Mouse (Mus musculus) mouse embryonic stem cell (cell line): ENCODE measurements around the gene Asb6.

Experiments
- in situ Hi-C, 2 experiments: fragments of 300-500 bp; cut with MboI; formaldehyde crosslinking; loops; 1 replicate in 1 of 2; 3 replicates in 1 of 2; pipeline ENCODE4 v1.14.3; 2019 to 2020; ENCODE audit warnings: low sequenced_read_pairs in 2 of 2, low pct_unique_long_range_greater_than_20kb in 1 of 2, mixed read lengths in 1 of 2; ENCODE audit not compliant: unreplicated experiment in 1 of 2

The Asb6 gene

DNA sequence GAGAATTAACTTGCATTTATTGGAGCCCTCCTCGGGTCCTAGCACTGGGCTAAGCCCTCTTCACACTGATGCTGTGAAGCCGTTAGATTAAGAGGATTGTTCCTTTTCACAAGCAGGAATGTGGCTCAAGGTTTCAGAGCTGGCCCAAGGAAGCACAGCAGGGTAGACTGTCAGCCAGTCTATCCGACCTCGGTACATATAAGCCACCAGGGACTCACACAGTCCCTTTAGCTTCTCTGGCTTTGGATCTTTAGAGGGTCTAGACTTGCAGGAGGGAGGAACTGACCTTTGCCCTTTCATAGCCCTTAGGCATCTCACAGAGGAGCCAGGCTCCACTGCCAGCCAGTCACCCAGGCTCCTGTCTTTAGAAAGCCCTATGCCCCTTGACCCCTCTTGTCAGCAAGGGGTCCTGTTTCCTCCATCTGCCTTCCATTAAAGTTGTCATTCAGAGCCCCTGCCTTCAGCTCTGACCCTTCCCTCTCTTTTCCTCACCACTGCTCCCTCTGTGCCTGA is at the start of gene Asb6:
Gene Asb6, minus strand, starts transcription at position 51 of the 513 bp plus-strand sequence.
- in situ Hi-C loops, result no loop called here

DNA sequence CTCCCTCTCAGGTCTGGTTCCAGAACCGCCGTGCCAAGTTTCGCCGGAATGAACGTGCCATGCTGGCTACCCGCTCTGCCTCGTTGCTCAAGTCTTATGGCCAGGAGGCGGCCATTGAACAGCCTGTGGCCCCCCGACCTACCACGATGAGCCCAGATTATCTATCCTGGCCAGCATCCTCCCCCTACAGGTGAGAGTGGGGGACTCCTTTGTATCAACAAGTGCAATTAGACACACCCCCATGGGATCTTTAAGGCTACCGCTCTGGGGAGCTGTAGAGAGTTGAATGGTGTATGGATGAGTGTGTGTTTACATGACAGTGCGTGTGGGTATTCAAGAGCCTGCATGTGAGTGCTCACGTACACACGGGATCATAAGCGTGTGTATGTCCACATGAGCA is 49.3 kb upstream of the Asb6 start:
- in situ Hi-C loops, result no loop called here

DNA sequence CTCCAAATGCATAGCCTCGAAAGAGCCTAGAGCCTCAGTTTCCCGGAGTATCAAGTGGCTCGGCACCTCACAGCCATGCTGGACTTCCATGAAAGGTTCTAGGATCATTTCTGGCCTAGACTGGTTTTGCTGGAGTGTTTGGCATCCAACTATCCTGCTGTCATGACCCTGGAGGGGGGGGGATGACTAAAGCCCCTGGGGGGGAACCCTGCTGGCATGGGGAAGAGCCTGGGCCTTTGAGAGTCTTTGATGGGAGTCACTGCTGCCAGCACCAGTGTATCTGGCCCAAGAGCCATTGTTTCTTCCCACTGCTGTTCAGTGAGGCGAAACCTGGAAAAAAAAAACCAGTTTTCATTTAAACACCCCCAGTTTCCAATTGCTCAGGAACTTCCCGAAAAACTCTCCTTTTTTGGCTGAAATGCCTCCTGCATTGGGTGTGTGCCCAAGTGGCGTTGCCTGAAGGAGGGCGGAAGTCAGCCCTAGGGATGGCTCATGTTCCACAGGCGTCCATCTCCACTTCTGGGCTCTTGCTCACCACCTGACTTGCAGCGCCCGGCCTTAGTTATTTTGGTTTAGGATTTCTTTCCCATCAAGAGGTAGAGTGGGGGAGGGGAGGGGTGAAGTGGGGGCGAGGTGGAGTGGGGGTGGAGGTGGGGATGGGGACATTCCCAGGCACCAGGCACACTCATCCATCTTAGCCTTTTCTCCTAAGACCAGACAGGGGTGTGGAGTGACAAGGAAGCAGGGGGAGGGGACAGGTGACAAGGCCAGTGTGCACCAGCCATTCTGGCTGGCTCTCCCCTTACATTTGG is 45.7 kb upstream of the Asb6 start:
- in situ Hi-C loops, result no loop called here

DNA sequence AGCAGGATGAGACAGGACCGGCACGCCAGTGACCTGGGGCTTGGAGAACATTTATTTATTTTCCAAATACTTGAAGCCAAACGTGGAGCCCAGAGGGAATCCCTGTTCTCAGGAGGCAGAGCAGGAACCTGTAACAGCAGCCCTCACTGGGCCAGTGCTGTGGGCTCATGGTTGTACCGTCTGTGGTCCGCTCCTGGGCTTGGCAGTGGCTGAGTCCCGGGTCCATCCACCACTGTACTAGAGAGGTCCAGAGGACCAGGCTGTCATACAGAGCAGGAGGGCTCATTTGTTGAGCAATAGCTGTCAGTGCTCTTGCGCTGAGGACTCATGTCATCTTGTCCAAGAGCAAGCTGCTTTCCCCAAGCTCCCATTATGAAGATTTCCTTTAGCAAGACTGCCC is 45.0 kb upstream of the Asb6 start:
- in situ Hi-C loops, result no loop called here

DNA sequence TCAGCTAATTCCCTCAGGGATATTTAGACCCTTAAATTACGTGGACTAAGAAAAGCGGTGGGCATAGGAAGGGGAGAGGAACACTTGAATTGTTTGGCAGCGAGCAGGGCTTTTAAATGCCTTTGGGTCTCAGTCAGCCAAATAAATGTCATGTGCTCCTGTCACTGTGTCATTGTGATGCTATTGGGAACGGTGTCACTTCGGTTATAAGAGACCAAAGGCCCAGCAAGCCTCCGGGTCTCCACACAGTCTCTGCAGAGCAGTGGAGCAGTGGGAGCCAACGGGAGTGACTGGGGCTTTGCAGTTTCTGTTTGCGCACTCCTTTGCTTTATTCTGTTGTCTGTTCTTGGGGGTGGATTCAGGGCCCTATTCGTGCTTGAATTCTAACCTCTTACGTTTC is 44.3 kb upstream of the Asb6 start:
- in situ Hi-C loops, result no loop called here

DNA sequence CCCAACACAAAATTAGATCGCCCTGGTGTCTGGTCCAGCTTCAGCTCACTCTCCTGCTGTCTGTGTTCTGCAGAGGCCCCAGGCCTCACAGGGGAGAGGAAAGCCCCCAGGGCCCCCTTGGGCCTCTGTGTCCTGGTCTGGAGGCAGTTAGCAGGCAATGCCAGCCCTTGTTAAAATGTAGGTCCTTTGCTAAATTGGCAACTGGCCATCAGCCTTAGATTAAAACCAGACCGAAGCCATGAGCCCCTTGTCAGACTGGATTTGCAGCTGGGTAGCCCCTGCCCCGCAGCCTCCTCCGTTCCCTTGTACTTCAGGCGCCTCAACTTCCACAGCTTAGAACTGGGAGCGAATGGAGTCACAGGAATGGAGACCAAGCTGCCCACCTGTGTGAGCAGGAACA is 42.5 kb upstream of the Asb6 start:
- in situ Hi-C loops, result no loop called here

DNA sequence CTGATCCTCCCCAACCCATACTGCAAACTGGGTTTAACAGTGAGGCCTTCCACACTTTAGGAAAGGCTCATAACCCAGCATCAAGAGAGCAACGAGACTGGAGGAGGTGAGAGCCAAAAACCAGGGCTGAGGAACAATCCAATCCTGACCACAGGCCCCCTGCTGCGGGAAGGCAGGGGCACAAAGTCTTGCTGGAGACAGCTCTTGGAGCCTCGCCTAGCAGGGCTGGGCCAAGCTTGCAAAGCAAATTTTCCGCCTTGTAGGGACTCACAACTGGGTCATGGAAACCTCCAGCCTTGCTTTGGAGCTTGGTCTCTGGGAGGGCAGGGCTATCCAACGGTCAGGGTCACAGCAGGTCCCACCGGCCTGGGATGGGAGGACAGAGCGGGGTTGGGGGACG is 40.7 kb upstream of the Asb6 start:
- in situ Hi-C loops, result no loop called here

DNA sequence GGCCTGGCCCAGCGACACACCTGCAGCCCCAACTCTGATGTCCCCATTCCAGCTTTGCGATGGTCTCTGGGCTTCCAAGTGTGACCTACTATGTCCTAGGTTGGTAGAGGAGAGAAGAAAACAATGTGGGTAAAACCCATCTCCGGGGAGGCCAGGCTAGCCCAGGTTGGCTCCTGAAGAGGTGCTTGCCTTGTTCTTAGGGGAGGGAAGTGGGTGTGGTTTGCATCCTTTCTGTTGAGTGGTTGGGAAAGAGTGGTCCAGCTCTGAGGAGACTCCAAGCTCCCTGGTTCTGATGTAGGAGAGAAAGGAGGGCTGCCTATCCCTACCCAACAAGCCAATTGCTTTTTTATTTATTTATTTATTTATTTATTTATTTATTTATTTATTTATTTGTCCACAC is 35.3 kb upstream of the Asb6 start:
- in situ Hi-C loops, result no loop called here

DNA sequence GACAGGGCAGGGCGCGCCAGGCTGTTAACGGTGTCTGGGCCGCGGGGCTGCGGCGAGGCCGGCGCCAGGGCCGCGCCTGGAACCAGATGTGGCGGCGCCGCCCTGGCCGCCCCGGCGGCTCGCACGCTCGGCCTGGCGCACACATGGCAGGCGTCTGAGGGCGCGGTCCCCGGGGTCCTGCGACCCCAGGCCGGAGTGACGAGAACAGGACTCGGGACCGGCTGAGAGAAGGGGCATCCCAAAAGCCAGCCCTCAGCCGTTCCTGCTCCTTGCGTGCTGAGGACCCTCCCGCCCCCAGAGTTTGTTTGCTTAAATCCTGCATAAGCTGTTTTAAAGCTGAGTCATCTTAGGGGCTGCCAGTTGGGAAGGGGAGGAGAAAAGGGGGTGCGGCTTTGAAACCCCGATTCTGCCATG is 34.8 kb upstream of the Asb6 start:
- in situ Hi-C loops, result no loop called here

DNA sequence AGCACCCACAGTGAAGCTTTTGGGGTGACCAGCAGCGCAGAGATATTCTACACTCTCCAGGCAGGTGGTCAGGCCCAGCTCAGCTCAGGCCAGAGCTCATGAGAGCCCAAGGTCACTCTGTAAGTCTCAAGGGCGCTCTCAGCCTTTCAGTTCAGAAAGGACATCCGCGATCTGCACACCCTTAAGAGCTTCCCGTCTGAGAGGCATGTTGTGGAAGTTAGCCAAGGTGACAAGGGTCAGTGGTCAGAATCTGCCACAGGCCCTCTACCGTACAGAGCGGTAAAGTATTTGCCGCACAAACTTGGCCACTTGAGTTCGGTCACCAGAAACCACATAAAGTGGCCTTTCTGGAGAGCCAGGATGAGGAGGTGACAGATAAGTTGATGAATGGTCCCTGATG is 33.4 kb upstream of the Asb6 start:
- in situ Hi-C loops, result no loop called here

DNA sequence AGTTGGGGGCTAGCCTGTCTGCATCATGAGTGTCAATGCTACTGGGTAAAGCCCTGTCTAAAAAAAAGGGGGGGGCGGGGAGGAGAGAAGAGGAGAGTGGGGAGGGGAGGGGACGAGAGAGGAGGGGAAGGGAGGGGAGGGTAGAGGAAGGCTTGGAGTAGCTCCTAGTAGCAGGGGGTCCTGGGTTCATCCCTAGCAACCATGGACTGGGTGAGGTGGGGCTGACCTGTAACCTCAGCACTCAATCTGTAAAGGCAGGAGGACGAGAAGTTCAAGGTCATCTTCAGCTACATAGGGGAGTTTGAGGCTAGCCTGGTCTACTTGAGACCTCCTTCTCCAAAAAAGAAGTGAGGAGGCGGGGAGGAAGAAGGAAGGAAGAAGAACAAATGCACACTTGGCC is 31.9 kb upstream of the Asb6 start:
- in situ Hi-C loops, result no loop called here

DNA sequence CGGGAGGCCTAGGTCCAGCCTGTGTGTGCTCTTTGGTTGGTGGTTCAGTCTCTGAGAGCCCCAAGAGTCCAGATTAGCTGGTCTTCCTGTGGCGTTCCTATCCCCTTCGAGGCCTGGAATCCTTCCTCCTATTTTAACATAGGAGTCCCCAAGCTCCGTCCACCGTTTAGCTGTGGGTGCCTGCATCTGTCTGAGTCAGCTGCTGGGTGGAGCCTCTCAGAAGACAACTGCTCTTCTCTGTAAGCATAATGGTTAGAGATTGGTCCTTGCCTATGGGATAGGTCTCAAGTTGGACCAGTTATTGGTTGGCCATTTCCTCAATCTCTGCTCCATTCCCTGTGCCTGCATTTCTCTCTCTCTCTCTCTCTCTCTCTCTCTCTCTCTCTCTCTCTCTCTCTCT is 29.6 kb upstream of the Asb6 start:
- in situ Hi-C loops, result no loop called here

DNA sequence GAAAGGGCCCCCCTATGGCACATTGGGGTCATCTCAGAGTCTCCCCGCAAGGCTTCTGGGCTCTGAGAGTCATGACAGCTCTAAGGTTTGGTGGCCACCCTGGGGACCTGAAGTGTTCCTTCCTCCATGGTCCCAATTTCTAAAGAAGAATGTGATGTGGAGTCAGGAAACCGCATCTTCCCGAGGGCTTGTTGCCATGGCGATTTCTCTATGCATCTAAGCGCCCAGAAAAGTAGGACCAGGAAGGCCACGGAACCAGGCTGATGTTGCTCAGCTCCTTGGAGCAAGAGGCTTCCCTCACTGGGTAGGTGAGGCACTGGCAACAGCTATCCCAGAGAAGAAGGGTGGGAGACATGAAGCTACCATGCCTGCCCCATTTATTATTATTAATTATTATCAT is 26.9 kb upstream of the Asb6 start:
- in situ Hi-C loops, result no loop called here

DNA sequence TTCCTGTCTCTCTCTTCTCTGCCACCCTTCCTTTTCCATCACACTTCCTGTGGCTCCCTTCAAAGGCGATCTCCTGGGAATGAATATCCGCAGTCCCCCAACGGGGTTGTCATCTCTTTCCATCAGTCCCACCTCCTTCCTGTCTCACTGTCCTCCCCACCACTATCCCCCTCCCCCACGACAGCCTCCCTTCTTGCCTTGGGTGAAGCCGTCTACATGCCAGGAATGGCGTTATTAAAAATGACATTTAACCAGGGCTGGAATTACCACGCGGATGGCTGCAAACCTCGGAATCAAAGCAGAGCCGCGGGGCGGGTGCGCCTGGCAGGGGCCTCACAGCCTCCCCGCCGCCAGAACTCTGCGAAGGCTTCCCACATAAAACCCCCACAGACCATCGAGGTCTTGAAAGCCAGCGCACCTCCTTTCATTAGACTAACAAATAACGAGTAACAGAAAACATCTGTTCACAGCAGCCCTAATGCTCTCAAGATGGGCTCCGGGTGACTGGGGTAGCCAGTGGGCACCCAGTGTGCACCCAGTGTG is 22.7 kb upstream of the Asb6 start:
- in situ Hi-C loops, result no loop called here

DNA sequence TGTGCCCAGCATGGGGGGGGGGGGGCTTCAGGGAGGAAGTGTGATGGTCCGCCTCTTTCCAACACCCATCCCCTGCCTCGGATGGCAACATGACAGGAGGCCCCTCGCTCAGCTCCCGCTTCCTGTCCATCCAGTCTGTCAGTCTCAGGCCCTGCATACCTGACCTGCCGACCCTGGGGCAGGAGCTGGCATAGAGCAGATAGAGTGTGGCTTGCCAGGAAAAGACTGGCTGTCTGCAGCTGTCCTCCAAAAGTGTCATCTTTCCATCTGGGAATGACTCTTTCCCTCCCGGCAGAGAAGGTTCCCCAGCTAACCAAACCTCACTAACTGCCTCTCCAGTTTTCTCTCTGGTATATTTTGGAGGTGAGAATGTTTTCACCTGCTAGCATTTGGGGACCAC is 20.4 kb upstream of the Asb6 start:
- in situ Hi-C loops, result no loop called here

DNA sequence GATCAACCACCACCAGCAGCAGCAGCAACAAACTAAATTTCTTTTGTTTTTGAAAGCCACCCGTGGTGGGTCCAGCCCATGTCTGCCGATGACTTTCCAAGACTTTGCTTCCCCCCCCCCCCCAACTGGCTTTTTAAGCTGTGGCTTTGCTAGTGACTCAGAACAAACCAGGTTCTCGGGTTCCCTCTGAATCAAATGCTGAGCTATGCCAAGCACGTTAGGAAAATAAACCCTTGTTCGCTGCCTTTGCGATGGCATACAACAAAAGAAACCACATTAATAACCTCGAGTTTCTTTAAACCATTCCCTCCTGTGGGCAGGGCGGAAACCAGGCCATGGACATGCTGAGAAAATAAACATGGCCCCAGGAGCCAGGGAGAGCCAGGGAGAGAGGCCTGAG is 18.1 kb upstream of the Asb6 start:
- in situ Hi-C loops, result no loop called here

DNA sequence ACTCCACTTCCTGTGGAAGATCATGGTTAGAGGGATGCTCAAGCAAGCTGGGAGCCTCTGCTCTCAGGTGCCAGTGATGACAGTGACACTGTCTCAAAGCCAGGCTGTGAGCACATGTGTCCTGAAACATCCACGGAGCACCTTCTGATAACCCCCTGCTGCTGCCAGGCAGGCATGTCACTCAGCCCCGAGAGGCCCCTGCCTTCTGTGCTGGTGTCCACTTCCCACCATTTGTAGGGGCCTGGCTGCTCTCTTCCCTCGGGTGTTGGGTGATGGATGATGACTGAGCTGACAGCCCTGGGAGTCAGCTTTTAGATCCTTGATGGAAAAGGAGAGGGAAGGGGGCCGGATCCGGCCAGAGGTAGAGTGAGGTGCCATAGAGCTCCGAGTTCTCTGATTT is 16.6 kb upstream of the Asb6 start:
- in situ Hi-C loops, result no loop called here

DNA sequence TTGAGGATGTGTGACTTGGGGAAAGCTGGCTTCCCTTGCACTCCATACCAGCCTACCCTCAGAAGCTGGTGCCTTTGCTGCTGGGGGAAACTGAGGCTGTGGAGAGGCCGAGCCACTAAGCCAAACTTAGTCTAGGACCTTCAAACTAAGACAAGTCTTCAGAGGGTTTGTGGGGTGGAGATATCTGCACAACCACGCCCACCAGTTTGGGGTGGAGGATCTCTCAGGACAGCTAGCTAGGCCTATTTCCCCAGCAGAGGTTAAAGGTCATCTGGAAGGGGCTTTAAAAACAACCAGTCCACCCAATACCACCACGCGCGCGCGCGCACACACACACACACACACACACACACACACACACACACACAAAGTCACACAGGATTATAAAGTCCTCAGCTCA is 16.1 kb upstream of the Asb6 start:
- in situ Hi-C loops, result no loop called here

DNA sequence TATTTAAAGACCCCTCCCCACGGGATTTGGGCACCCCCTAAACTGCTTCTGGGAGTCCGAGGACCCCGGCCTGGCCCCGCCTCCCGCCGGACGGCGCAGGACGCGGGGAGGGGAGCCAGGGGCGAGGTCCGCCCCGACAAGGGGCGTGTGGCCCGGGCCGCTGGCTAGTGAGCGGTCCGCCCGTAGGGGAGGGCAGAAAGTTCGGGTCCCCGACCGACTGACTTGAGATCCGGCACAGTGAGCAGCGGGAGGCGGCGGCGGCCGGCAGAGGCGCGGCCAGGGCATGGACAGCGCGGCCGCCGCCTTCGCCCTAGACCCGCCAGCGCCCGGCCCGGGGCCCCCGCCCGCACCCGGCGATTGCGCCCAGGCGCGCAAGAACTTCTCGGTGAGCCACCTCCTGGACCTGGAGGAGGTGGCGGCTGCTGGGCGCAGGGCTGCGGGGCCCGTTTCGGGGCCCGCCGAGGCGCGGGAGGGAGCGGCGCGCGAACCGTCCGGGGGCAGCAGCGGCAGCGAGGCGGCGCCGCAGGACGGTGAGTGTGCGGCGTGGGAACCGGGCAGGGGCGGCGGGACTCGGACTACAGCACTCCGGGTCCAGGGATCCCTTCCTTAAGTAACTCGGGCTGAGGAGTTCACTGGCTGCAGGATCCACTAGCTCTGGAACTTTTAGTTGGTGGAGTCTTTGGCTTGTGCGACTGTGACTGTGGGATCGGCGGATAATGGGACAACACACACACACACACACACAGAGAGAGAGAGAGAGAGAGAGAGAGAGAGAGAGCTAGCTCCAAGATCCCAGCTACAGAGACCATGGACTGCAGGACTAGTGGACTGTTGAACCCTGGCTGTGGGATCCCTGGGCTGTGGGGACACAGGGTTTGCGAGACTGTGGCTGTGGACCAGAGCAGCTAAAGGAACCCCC is 15.3 kb upstream of the Asb6 start:
- in situ Hi-C loops, result no loop called here
